Mouse (Mus musculus) midbrain, embryonic 16.5 days (tissue): ENCODE measurements around the gene Nomo1. TPM values are rescaled to one million over a fixed set of nuclear protein-coding genes. Genes with fewer than 3 reads are reported as not detected.

Experiments
- ATAC-seq: fragments of 200-750 bp; cut with Nextera tagmentation; 2 replicates; pipeline ENCODE4 v1.8.0; 2017; ENCODE audit warnings: moderate TSS enrichment
- H3K27ac ChIP-seq: fragments of 300-500 bp; sonication (generic); 2 replicates; pipeline ENCODE4 v1.5.1; 2014; ENCODE audit warnings: mild to moderate bottlenecking, low read length, mixed read lengths
- H3K27me3 ChIP-seq: fragments of 300-500 bp; sonication (generic); 2 replicates; pipeline ENCODE4 v1.6.1; 2014; ENCODE audit warnings: low read depth, low read length, mixed read lengths; ENCODE audit not compliant: control insufficient read depth, insufficient read depth
- H3K36me3 ChIP-seq: fragments of 300-500 bp; sonication (generic); 2 replicates; pipeline ENCODE4 v1.6.1; 2014; ENCODE audit warnings: mild to moderate bottlenecking, low read length, moderate library complexity, mixed read lengths; ENCODE audit not compliant: control insufficient read depth, insufficient read depth
- H3K4me1 ChIP-seq: fragments of 300-500 bp; sonication (generic); 2 replicates; pipeline ENCODE4 v1.6.1; 2014; ENCODE audit warnings: mild to moderate bottlenecking, low read length, mixed read lengths; ENCODE audit not compliant: control insufficient read depth, insufficient read depth
- H3K4me2 ChIP-seq: fragments of 300-500 bp; sonication (generic); 2 replicates; pipeline ENCODE4 v1.6.1; 2014; ENCODE audit warnings: mild to moderate bottlenecking, low read length, mixed read lengths
- H3K4me3 ChIP-seq: fragments of 300-500 bp; sonication (generic); 2 replicates; pipeline ENCODE4 v1.5.1; 2014; ENCODE audit warnings: low read depth, mild to moderate bottlenecking, low read length, moderate library complexity, mixed read lengths
- H3K9ac ChIP-seq: fragments of 300-500 bp; sonication (generic); 2 replicates; pipeline ENCODE4 v1.6.1; 2014; ENCODE audit warnings: low read depth, low read length, mixed read lengths
- H3K9me3 ChIP-seq: fragments of 300-500 bp; sonication (generic); replicated peaks from 2 replicates; pipeline ENCODE4 v1.6.1; 2014; ENCODE audit warnings: mild to moderate bottlenecking, low read length, mixed read lengths; ENCODE audit not compliant: control insufficient read depth, poor library complexity, severe bottlenecking
- WGBS: fragments of 180-500 bp; shearing (Covaris S2); extraction: QIAGEN DNeasy Blood & Tissue Kit; methylation state at CpG from one replicate; pipeline ENCODE4 v1.1.7; 2014; 5-methylcytosine and 5-hydroxymethylcytosine counted together
- polyA plus RNA-seq: library from polyadenylated mRNA; unstranded; fragments of >200 nt; fragmentation: Nextera tagmentation; extraction: Ambion mirVana; gene quantifications from 2 replicates; pipeline ENCODE4 v1.2.1, GENCODE M21; 2015

Gene Nomo1
- polyA plus RNA-seq, 1 experiment from 2014 or later = 45.0 TPM

DNA sequence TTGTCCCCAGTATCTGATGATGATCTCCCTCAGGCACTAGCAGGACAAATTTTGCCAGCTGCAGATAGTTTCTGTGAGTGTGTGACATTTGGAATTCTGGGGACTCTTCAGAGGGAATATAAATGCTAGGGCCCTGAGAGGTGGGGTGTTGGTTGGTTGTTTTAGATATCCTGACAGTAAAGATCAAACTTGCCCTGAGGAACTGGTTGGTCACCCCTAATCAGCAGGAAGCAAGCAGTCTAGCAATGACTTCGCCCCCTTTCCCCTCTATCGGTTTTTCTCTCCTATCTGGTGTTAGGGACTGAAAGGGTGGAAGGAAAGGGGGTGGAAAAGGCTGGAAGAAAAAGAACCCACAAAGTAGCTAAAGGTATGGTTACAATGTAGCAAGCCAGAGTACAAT, 2.0 kb downstream of the Nomo1 start:
- peaks cover 11% of the 10 kb centered on the region for H3K4me1 ChIP-seq
- no peak overlapping the region for H3K4me3 ChIP-seq
- WGBS = 94% methylated on average over 2 of the region's 2 CpGs
- H3K9me3 ChIP-seq = no peaks in the 10 kb centered on the region
- H3K4me2 ChIP-seq = no peak overlapping the region
- H3K27me3 ChIP-seq = no peaks in the 10 kb centered on the region
- H3K9ac ChIP-seq = no peak overlapping the region
- H3K27ac ChIP-seq = no peak overlapping the region
- peaks cover 3% of the 10 kb centered on the region; the same call in 1 of the 2 replicates for H3K36me3 ChIP-seq
- ATAC-seq = no peak

DNA sequence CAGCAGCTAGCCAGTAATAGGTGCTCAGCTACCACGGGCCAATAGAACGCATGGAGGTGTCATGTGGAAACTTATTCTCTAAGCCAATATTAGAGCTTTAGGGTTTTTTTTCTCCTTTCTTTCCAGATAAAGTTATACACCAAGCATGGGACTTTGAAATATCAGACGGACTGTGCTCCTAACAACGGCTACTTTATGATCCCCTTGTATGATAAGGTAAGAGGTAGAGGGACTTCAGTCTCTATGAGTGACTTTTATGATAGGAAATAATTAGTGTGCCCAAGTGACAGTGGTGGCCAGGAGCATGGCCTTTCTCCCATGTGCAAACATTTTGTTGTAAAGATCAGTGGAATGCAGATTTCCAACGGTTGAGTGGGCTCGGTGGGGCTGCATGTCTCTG, 3.9 kb downstream of the Nomo1 start:
- no peak overlapping the region for H3K4me3 ChIP-seq

DNA sequence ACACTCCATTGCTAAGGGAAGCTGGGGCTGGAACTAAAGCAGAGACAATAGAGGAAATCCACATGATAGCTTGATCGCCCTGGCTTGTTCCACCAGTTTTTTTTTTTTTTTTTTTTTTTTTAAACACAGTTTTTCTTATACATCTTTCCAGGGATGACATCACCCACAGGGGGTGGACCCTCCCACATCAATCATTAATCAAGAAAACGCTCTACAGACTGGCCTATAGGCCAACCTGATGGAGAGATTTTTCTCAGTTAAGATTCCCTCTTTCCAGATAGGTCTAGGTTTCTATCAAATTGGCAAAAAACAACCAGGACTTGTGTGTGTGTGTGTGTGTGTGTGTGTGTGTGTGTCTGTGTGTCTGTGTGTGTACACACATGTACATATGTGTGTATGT, 6.4 kb downstream of the Nomo1 start:
- Histone ChIP-seq H3K4me3 (no peak overlapping the region), H3K4me2 (no peak overlapping the region), H3K9me3 (no peaks in the 10 kb centered on the region), H3K4me1 (peaks cover 4% of the 10 kb centered on the region), H3K27ac (no peak overlapping the region), H3K36me3 (peaks cover 30% of the 10 kb centered on the region), H3K9ac (no peak overlapping the region), H3K27me3 (no peaks in the 10 kb centered on the region)
- 85% methylated on average over 2 of the region's 2 CpGs for WGBS
- ATAC-seq = no peak

More for the DNA sequence above, 3.9 kb downstream of the Nomo1 start:
- no peaks in the 10 kb centered on the region for H3K9me3 ChIP-seq
- H3K9ac ChIP-seq = no peak overlapping the region
- no peak overlapping the region for H3K27ac ChIP-seq
- H3K4me2 ChIP-seq = no peak overlapping the region
- H3K27me3 ChIP-seq = no peaks in the 10 kb centered on the region
- ATAC-seq = no peak
- H3K36me3 ChIP-seq = peaks cover 18% of the 10 kb centered on the region
- peaks cover 11% of the 10 kb centered on the region for H3K4me1 ChIP-seq
- 93% methylated on average over 6 of the region's 6 CpGs for WGBS

DNA sequence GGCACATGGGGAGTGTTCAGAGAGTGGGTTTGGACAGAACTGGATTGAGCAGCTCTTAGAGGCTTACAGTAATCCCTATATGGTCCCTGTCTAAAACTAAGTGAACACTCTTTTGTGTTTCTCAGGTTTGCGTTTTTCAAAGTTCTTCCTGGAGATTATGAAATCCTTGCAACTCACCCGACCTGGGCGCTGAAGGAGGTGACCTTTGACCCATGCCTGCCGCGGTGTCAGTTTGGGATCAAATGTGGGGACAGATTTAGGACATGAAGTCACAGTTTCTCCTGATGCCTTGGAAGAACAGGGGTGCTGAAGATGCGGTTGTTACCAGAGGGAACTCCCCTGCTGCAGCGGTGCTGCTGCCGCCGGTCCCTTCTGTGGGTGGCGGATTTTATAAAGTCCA, 10.6 kb downstream of the Nomo1 start:
- no peak overlapping the region for H3K9ac ChIP-seq
- H3K4me1 ChIP-seq = no peaks in the 10 kb centered on the region
- no peak overlapping the region for H3K27ac ChIP-seq
- no peaks in the 10 kb centered on the region for H3K9me3 ChIP-seq
- no peaks in the 10 kb centered on the region for H3K27me3 ChIP-seq
- H3K4me3 ChIP-seq = no peak overlapping the region
- 91% methylated on average over 10 of the region's 10 CpGs for WGBS
- peaks cover 47% of the 10 kb centered on the region for H3K36me3 ChIP-seq
- no peak overlapping the region for H3K4me2 ChIP-seq
- no peak for ATAC-seq

DNA sequence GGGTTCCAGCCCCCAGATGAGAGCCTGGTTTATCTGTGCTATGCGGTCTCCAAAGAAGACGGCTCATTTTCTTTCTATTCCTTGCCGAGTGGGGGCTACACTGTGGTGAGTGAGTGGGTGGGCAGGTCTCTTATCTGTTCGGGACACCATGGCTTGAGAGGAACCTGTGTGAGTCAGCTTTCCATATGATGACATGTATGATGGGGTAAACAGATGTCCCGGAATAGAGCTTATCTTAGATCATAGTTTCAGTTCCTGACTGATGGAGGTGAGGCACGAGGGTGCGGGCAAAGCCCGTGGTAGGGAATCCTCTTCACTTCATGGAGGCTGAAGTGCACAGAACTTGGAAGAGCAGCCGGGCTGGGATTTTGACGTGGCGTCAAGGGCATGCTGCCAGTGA, 12.4 kb downstream of the Nomo1 start:
- Histone ChIP-seq H3K4me3 (no peak overlapping the region), H3K36me3 (peaks cover 47% of the 10 kb centered on the region), H3K4me1 (no peaks in the 10 kb centered on the region), H3K27ac (no peak overlapping the region), H3K4me2 (no peak overlapping the region), H3K27me3 (no peaks in the 10 kb centered on the region), H3K9ac (no peak overlapping the region), H3K9me3 (no peaks in the 10 kb centered on the region)
- no peak for ATAC-seq
- 98% methylated on average over 11 of the region's 11 CpGs for WGBS

DNA sequence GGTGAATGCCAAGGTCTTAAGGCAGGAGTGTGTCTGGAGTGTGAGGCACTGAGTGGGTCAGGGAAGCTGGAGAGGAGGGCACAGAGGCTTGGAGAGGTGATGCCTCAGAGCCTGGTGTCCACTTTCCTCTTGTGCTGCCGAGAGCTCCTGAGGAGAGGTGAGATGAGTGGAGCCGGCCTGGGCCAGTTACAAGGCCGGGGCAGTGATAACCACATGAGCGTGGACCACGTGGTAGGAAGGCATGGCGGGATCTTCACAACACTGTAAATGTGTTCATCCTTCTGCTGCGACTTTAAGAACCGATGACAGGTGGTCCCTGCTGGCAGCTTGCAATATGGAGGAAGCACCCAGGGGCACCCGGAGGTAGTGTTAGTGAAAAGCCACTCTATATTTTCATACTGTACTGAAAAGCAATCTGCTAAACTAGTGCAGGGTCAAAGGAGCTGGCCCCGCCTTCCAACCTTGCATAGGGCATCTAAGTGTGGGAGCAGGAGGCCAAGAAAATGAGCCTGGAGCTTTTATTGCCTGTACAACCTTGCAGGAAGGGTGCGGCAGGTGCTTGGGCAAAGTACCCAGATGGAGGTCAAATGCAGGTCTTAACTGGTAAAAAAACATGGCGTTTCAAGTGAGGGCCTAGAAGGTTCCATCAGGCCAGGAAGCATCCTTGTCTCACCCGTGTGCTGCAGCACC, 14.5 kb downstream of the Nomo1 start:
- ATAC-seq = no peak
- Histone ChIP-seq H3K4me1 (no peaks in the 10 kb centered on the region), H3K4me3 (no peak overlapping the region), H3K27me3 (no peaks in the 10 kb centered on the region), H3K9ac (no peak overlapping the region), H3K36me3 (peaks cover 32% of the 10 kb centered on the region), H3K27ac (no peak overlapping the region), H3K4me2 (no peak overlapping the region), H3K9me3 (no peaks in the 10 kb centered on the region)
- WGBS = 94% methylated on average over 13 of the region's 13 CpGs

DNA sequence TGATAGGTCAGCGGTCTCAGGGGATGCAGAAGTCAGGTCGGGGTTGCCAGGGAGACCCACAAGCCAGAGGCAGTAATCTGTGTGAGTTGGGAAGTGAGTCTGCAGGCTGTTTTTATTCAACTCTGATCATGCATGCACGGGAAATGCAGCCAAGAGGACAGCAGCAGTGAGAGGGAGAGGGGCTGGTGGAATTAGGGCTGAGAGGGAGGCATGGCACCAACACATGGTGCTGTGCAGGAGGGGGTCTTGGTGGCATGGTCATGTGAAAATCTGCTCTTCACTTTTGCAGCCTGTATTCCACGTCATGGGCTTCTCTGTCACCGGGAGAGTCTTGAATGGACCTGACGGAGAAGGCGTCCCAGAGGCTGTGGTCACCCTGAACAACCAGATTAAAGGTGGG, 16.5 kb downstream of the Nomo1 start:
- Histone ChIP-seq H3K9me3 (no peaks in the 10 kb centered on the region), H3K36me3 (peaks cover 31% of the 10 kb centered on the region), H3K9ac (no peak overlapping the region), H3K4me1 (no peaks in the 10 kb centered on the region), H3K4me2 (no peak overlapping the region), H3K27ac (no peak overlapping the region), H3K27me3 (no peaks in the 10 kb centered on the region), H3K4me3 (no peak overlapping the region)
- 51% methylated on average over 7 of the region's 7 CpGs for WGBS
- no peak for ATAC-seq

DNA sequence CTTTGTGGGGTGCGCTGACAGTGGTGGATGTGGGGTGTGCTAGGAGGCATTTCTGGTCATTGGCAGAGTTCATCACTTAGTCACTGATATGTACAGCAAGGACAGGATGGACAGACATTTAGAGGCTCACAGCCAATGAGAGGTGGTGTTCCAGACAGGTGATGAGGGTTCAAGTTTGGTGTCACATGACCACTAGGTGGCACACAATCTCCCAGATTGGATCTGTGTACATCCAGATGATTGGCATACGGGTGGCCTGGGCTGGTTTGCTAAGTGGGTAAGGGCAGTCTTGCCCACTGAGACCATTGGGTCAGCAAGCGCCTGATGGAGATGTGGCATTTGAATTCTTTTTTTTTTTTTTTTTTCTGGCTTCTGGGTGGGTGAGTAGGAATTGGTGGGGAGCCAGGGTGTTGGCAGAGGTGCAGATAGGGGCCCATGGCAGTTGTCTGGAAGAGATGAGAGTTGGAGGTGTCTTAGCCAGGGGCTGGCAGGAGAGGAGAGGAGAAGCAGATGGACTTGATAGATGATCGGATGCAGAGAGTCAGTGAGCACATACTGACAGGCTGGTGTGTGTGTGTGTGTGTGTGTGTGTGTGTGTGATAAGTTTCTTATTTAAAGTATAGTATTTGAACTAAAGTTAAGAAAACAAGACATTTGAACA, 18.8 kb downstream of the Nomo1 start:
- ATAC-seq = no peak
- Histone ChIP-seq H3K27ac (no peak overlapping the region), H3K27me3 (no peaks in the 10 kb centered on the region), H3K36me3 (peaks cover 30% of the 10 kb centered on the region), H3K4me1 (no peaks in the 10 kb centered on the region), H3K4me2 (no peak overlapping the region), H3K9ac (no peak overlapping the region), H3K4me3 (no peak overlapping the region), H3K9me3 (no peaks in the 10 kb centered on the region)
- WGBS = 89% methylated on average over 4 of the region's 4 CpGs

DNA sequence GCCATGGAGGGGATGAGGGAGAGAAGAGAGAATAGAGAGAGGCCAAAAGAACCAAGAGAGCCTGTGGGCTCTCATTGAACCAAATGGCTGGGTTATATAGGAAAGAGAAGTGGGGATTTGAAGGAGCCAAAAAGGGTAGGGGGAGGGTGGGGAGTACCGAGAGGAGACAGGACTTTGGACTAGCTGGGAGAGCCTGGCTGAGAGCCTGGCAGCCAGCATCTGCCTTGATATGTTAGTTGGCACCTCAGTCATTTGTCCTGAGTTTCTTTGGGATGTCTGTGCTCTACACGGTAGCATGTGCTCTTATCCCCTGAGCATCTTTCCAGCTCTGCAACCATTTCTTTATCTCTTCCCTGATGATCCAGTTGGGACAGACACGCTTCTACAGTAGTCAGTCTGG, 20.1 kb downstream of the Nomo1 start:
- WGBS = 96% methylated on average over 3 of the region's 3 CpGs
- Histone ChIP-seq H3K27me3 (no peaks in the 10 kb centered on the region), H3K4me2 (no peak overlapping the region), H3K9me3 (no peaks in the 10 kb centered on the region), H3K27ac (no peak overlapping the region), H3K9ac (no peak overlapping the region), H3K4me3 (no peak overlapping the region), H3K36me3 (peaks cover 20% of the 10 kb centered on the region), H3K4me1 (no peaks in the 10 kb centered on the region)
- no peak for ATAC-seq
